Mouse (Mus musculus) c-Kit-positive CD71-negative TER-119-negative erythroid progenitor cells, embryonic 14.5 days (primary cell): ENCODE data around the gene Rasl10a.
A peak's percentile ranks its signal among the peaks of the same experiment; 100 is the strongest.

Experiments used
- DNase-seq: peaks from one replicate; pipeline ENCODE4 v3.0.0-alpha.2; 2013; ENCODE audit warnings: low read depth

The Rasl10a gene

DNA sequence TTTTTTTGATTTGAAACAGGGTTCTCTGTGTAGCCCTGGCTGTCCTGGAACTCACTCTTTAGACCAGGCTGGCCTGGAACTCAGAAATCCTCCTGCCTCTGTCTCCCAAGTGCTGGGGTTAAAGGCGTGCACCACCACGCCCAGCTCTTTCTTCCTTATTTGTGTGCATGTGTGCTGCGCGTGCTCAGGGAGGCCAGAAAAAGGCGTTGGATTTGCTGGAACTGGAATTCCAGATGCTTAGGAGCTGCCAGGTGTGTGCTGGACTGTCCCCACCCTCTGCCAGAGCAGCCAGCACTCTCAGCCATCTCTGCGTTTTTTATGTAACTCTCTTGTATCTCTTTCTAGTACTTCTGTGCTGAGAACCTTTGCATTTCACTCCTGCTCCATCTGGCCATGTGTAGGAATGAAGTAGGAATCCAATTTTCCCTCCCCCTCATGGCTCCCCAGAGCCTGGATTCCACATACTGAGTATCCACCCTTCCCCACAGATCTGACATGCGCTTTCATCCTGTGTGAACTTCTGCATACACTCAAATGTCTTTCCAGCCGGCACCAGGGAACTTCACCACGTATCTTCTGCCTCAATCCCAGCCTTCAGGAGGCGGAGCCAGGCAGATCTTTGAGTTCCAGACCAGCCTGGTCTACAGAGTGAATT, 5.6 kb upstream of the Rasl10a start:
- no peak for DNase-seq

DNA sequence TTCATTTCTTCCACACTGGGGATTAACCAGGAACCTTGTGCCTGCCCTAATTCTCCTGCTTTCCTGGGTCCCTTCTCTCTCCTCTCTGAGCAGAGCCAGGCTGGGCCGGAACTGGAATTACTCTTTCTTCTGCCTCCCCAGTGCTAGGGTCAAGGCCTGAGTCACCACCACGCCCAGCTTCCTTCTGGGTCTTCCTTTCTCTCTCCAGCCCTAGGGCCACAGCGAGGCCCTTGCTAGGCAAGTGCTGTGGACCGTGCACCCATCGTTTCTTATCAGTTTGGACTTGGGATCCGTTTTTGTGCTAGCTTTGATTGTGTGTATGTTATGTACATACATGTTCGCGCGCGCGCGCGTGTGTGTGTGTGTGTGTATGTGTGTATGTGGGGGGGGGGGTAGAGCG, 3.8 kb upstream of the Rasl10a start:
- no peak for DNase-seq

DNA sequence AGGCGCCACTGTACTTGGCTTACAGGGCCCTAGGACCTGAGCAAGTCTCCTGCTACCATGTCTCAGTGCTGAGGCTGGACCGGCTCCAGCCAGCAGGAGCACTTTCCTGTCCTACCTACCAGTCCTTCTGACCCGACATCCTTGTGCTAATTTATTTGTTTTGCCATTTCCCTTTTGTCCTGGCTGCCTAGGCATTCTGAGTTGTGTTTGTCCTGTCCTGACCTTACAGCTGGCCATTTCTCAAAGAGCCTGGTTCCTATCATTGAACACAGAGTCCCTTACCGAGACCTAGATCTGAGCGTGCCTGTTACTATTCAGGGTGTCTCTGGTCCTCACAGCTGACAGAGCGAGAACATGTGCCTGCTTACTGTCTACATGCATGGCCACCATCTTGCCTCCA, 3.1 kb upstream of the Rasl10a start:
- no peak for DNase-seq

GRCm38 (mm10) chr11:5055945-5056938, 1.7 kb upstream of the Rasl10a start:
- no peak for DNase-seq

- no peak for DNase-seq
These were observed 864 bp upstream of the Rasl10a start for GRCm38 (mm10) chr11:5057064-5057463.

DNA sequence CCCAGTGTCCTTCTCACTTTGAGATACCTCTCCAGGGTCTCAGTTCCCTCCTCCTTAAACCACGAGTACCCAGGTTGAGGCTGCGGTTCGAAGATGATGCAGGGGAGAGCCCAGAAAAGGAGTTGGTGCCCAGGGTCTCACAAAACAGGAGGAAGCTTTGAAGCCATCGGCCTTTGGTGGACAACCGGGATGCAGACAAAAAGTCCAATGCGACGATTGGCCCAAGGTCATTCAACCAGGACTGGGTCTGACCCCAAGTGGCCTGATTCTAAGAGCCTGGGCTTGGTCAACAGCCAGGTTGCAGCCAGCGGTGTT, 430 bp upstream of the Rasl10a start:
- no peak for DNase-seq

- no peak for DNase-seq
These were observed 855 bp downstream of the Rasl10a start for GRCm38 (mm10) chr11:5058783-5059182.

GRCm38 (mm10) chr11:5059230-5059629, 1.3 kb downstream of the Rasl10a start:
- no peak for DNase-seq

DNA sequence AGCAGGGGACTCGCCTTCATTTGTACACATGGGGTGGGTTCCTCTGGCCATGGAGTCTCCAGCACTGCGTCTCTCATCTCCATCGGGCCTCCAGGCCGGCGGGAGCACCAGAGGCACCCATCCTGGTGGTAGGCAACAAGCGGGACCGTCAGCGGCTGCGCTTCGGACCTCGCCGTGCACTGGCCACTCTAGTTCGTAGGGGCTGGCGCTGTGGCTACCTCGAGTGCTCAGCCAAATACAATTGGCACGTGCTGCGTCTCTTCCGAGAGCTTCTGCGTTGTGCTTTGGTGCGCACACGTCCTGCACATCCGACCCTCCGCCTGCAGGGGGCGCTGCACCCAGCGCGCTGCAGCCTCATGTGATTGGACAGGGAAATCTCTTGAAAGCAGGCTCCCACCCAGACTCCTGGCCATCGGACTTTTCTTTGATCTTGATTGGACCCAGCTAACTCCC, 1.8 kb downstream of the Rasl10a start:
- DNase-seq, result no peak

GRCm38 (mm10) chr11:5060756-5061412, 3.0 kb downstream of the Rasl10a start:
- DNase-seq, result no peak

DNA sequence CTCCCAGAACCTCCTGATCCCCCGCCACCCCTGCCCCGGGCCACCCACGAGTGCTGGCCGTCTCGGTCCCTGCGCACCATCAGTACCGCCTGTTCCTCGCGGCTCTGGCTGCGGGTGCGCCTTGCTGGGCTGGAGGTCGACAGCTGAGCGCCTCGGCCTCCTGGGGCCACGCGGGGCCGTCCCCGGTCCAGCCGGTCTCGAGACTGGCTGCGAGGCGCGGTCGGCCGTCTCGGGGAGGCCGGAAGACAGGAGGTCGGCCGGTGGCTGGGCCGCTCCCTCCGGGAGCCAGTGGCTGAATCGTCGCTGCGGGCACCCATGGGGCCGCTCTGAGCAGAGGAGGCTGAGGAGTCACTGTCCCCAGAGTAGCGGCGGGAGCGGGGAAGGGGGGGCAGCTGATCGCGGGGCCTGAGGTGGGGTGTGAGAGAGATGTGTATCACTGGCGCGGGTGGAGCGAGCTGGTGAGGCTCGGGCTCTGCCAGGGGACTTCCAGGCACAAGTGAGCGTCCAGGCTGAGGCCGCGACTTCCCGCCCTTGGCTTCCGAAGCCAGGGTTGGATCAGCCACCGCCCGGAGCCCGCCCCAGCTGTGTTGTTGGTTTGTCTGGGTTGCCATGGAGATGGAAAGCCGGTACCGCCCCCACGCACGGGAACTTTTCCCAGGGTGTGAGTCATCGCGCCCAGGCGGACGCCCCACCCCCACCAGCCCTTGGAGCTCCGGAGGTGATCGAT, 3.6 kb downstream of the Rasl10a start:
- peak; percentile 86 for DNase-seq

GRCm38 (mm10) chr11:5062326-5062725, 4.4 kb downstream of the Rasl10a start:
- no peak for DNase-seq

DNA sequence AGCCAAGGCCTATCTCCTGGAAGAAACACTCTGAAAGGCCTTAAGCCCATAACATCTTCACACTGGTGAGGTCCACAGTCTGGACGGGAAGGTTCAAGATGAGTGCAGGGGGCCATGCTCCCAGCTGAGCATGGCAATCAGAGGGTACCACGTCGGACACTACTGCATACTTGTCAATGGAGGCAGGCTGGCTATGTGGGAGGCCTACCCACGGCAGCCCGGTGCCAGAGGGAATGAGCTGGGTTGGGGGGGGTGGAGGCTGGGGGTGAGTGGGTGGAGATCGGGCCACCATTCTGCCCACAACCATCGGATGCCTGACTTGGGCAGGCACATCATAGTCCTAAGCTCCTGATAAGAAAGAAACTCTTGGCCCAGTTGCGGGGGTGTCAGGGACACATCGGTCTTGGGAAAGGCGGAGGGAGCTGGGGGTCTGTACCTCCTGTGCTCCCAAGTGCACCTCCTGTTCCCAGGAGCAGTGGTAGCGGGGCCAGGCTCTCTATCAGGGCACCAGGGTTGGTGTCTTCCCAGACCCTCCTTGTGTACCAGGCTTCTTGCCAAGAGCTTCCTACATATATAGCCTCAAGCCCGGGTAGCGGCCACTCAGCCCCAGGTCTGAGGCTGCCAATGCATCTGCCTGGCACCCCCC, 5.1 kb downstream of the Rasl10a start:
- no peak for DNase-seq

GRCm38 (mm10) chr11:5063561-5064281, 5.8 kb downstream of the Rasl10a start:
- no peak for DNase-seq

DNA sequence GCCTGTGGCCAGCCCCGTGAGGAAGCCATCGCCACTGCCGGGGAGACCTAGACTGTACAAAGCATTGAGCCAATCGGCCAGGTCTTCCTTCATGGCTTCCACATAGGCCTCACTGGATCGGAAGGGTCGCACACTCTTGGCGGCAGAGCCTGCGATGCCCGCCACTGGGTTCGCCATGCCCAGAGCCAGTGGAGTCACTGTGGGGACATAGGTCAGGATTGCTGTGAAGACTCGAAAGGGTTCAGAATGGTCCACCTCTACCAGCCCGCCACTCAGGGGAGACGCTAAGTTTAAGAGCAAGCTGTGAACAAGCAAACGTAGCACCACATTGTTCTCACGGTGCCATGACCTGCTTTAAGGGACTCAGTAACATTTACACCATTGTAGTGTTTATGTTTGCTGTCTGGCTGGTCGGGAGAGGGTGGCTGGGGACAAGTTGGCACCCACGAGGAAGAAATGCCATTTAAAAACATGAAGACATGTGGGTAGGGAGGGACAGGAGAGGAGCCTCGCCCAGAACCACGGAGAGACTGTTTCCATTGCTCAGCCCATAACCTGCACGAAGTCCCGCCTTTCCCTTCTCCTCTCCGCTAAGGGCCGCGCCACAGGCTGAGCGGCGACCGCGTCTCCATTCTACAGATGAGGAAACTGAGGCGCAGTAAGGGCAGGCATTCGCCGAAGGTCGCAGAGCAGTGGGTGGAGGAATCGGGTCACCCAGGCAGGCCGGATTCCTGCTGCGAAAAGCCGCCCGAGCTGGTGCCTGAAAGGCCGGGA, 6.5 kb downstream of the Rasl10a start:
- DNase-seq, result no peak

GRCm38 (mm10) chr11:5065056-5065821, 7.3 kb downstream of the Rasl10a start, which contains the start of gene Gas2l1:
Gene Gas2l1 (minus strand): TSS chr11:5065327.
- peak; percentile 76 for DNase-seq

DNA sequence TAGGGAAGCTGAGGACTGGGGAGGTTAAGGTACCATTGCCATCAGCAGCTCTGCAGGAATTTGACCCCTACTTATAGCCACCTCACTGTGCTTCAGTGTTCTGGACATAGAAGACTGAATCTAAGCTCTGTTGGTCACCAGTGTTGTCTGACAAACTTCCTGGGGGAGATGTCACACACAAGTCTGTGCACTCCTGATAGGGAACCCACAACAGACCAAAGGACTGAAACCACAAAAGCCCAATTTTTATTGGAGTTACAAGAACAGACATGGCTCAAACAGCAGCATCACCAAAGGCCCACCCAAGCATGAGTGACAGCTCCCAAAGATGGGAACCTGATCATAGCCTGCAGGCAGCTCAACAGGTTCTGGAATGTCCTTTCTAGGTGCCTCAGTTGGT, 9.1 kb downstream of the Rasl10a start:
- no peak for DNase-seq

DNA sequence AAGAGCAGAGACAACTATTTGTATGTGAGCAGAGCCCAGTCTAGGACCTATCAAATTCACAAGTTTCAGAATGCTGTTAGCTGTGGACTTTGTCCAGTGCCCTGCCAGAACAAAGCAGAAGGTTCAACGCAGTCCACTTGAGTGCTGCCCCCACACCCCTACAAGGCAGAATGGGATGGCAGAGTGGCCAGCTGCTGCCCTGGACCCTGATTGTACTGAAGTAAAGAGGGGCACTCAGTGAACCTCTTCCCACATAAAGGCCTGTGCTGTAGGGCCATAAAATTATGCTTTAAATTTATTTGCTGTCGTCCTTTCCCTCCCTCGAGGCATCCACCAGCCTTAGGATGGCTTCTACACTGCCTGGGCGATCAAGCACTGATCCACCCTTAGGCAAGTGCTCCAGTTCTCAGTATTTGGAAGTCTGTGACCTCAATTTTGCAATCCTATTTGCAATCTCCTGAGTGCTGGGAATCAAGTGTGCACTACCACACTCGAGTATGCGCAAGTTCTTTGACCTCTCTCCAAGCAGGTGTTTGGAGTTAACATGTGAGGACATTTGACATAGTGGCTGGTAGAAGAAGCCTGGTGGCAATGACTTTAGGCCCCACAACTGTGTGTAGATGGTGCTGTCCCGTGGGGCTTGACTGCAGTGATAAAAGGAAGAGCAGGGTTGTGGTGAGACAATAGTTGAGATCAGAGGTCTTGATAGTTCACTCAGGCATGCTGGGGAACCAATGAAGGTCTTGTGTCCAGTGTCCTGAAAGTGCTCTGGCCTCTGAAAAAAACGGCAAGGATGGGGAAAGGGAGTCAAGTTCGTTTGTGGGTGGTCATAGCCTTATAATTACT, 10.4 kb downstream of the Rasl10a start:
- no peak for DNase-seq
